Mouse (Mus musculus): ENCODE data around the gene Tlnrd1. TPM values are rescaled to one million over a fixed set of nuclear protein-coding genes. Genes with fewer than 3 reads are reported as not detected.

Gene Tlnrd1
- polyA plus RNA-seq, 1 experiment from 2014 or later, result 13.0 TPM

DNA sequence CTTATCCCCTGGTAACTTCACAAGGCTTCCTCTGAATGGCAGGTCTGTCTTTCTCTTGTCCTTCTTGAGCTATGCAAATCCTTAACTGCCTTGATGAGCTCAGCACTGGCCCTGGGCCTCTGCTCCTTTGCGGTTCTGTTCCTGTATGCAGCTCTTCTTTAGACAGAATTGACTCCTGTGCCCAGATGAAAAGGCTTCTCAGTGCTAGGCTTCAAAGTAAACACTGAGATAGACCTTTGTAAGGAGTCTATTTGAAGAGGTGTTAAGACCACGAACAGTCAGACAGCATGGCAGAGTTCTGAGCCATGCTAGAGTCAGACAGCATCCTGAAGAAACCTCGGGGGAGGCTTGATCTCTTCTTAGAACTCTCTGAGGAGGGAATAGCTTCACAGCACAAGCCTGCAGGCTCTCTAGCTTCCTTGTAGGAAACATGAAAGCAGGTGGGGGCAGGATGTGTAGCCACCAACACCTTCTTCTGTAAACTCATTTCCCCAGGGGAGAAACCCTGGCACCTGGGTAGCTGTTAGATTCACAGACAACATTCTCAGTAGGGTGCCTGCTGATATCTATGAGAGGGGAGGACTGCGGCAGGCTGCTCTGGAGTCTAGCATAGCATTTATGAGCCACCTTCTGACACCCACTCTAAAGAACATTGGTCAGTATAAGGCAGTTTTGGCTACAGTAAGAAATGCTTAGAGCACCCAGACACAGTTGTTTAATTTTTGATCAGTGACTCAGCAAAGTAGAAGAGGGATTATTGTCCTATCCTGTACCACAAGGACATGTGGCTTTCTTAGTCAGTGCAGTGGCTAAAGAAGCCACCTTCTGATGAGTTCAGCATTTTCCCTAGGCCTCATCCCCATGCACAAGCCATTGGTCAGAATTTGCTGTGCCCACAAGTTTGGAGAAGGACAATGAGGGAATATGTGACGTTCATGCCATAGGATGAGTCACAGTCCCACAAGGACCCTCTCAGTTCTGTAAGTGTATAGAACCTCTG, 31.4 kb downstream of the Tlnrd1 start:
- Histone ChIP-seq H3K4me3 (replicated peaks; ENCODE audit: low read length) (no peak overlapping the region), H3K27ac (no peak overlapping the region), H3K9me3 (ENCODE audit: control insufficient read depth, low read length) (no peaks in the 10 kb centered on the region), H3K4me2 (replicated peaks) (no peak overlapping the region), H3K27me3 (ENCODE audit: control insufficient read depth, insufficient read depth, low read length) (no peaks in the 10 kb centered on the region), H3K36me3 (replicated peaks; ENCODE audit: control insufficient read depth, insufficient read depth) (no peaks in the 10 kb centered on the region), H3K4me1 (replicated peaks; ENCODE audit: control insufficient read depth, insufficient read depth, low read length) (no peaks in the 10 kb centered on the region), H3K9ac (no peak overlapping the region)
- WGBS, result 53% methylated on average over 5 of the region's 5 CpGs
- no peak for DNase-seq (ENCODE audit: low spot score)
- no peak for ATAC-seq (ENCODE audit: low FRiP score)

DNA sequence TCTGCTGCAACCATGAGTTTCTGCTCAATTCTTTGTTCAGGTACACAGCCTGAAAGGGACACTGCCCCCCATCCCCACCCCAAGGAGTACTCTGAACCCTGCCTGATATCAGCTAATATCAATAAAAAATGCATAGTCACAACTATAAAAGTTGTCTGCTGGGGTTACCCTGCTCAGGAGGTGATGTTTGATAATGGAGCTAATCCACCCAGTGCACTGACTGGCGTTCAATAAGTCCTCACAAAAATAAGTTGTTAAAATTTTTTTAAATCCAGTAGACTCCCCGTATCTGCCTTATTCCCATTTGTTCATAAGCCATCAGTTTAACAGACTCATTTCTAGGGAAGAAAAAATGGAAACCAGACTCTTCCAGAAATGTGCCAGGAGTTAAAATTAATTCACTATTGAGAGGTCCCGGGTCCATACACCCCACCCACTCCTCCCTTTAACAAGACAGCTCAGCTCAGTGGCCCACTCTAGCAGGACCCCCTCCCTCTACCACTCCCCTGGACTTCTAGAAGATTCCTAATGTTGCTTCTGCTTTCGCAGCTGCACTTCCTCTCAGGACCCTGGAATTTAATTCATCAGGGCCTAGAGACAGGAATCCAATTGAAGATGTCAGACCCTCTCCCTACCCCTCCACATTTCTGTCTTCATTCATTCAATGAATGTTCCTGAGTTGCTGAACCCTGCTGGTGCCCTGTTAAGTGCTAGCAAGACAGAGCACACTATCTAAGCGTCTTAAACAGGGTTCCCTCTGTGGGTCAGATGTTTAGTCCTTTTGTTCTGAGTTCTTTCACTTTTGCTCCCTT, 32.3 kb downstream of the Tlnrd1 start:
- ATAC-seq (ENCODE audit: low FRiP score) (no peak), DNase-seq (ENCODE audit: low spot score) (no peak)
- no peaks in the 10 kb centered on the region for H3K36me3 ChIP-seq (replicated peaks; ENCODE audit: control insufficient read depth, insufficient read depth)
- no peak overlapping the region for H3K4me2 ChIP-seq (replicated peaks)
- no peaks in the 10 kb centered on the region for H3K4me1 ChIP-seq (replicated peaks; ENCODE audit: control insufficient read depth, insufficient read depth, low read length)
- no peak overlapping the region for H3K27ac ChIP-seq
- no peak overlapping the region for H3K9ac ChIP-seq
- no peaks in the 10 kb centered on the region for H3K27me3 ChIP-seq (ENCODE audit: control insufficient read depth, insufficient read depth, low read length)
- no peaks in the 10 kb centered on the region for H3K9me3 ChIP-seq (ENCODE audit: control insufficient read depth, low read length)
- WGBS, result 58% methylated on average over 5 of the region's 5 CpGs
- H3K4me3 ChIP-seq (replicated peaks; ENCODE audit: low read length), result no peak overlapping the region

- WGBS, result 79% methylated on average over 4 of the region's 5 CpGs
- no peak overlapping the region for H3K4me2 ChIP-seq (replicated peaks)
- H3K9ac ChIP-seq, result no peak overlapping the region
- ATAC-seq (ENCODE audit: low FRiP score) (no peak), DNase-seq (ENCODE audit: low spot score) (no peak)
- no peaks in the 10 kb centered on the region for H3K9me3 ChIP-seq (ENCODE audit: control insufficient read depth, low read length)
- no peaks in the 10 kb centered on the region for H3K27me3 ChIP-seq (ENCODE audit: control insufficient read depth, insufficient read depth, low read length)
- no peak overlapping the region; the same call in 1 of the 2 replicates for H3K27ac ChIP-seq
- H3K4me3 ChIP-seq (replicated peaks; ENCODE audit: low read length), result no peak overlapping the region
- no peaks in the 10 kb centered on the region for H3K36me3 ChIP-seq (replicated peaks; ENCODE audit: control insufficient read depth, insufficient read depth)
- H3K4me1 ChIP-seq (replicated peaks; ENCODE audit: control insufficient read depth, insufficient read depth, low read length), result no peaks in the 10 kb centered on the region
Observed at GRCm38 (mm10) chr7:83847187-83848075, 36.7 kb downstream of the Tlnrd1 start.

GRCm38 (mm10) chr7:83844807-83845206, 39.3 kb downstream of the Tlnrd1 start:
- no peak for DNase-seq (ENCODE audit: low spot score)
- H3K9ac ChIP-seq, result no peak overlapping the region
- 91% methylated on average over 3 of the region's 3 CpGs for WGBS
- H3K4me2 ChIP-seq (replicated peaks), result no peak overlapping the region
- no peaks in the 10 kb centered on the region for H3K27me3 ChIP-seq (ENCODE audit: control insufficient read depth, insufficient read depth, low read length)
- no peaks in the 10 kb centered on the region for H3K36me3 ChIP-seq (replicated peaks; ENCODE audit: control insufficient read depth, insufficient read depth)
- no peak overlapping the region for H3K27ac ChIP-seq
- H3K9me3 ChIP-seq (ENCODE audit: control insufficient read depth, low read length), result no peaks in the 10 kb centered on the region
- no peak for ATAC-seq (ENCODE audit: low FRiP score)
- H3K4me1 ChIP-seq (replicated peaks; ENCODE audit: control insufficient read depth, insufficient read depth, low read length), result no peaks in the 10 kb centered on the region
- H3K4me3 ChIP-seq (replicated peaks; ENCODE audit: low read length), result no peak overlapping the region

DNA sequence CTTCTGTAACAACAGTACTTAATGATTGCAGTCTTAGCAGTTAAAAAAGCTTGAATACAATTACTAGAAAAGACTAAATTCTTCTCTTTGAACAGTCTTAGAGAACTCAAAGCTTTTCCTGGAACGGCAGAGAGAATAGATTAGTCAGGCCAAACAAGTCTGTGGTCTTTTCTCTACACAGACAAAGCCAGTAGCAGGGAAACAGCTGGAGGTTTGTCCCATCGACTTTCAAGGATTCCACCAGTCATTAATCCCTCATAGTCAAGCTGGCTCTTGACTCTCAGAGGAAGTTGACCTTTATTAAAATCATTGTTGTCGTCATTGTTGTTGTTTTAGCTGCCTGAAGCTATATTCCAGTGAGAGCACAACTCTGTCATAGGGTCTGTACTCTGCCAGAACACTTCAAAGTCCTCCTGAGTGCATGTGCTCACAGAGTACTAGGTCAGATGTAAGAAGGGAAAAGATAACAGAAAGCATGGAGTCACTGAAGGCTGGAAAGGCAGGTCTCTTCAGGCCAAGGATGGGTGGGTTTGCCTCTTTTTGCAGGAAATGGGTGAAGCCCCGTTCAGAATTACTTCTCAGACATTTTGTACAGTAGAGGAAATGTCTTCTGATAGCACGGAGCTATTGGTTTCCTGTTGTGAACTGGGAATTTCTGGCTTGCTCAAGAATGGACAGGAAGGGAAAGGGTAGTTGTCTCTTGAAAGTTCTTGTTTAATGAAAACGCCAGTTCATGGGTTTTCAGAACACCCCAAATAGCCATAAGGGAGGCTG, 41.4 kb downstream of the Tlnrd1 start:
- H3K36me3 ChIP-seq (replicated peaks; ENCODE audit: control insufficient read depth, insufficient read depth), result no peaks in the 10 kb centered on the region
- no peak overlapping the region for H3K4me2 ChIP-seq (replicated peaks)
- no peaks in the 10 kb centered on the region for H3K4me1 ChIP-seq (replicated peaks; ENCODE audit: control insufficient read depth, insufficient read depth, low read length)
- no peaks in the 10 kb centered on the region for H3K27me3 ChIP-seq (ENCODE audit: control insufficient read depth, insufficient read depth, low read length)
- no peak overlapping the region for H3K27ac ChIP-seq
- H3K9me3 ChIP-seq (ENCODE audit: control insufficient read depth, low read length), result no peaks in the 10 kb centered on the region
- ATAC-seq (ENCODE audit: low FRiP score) (no peak), DNase-seq (ENCODE audit: low spot score) (no peak)
- no peak overlapping the region for H3K9ac ChIP-seq
- H3K4me3 ChIP-seq (replicated peaks; ENCODE audit: low read length), result no peak overlapping the region
- WGBS, result 52% methylated on average over 6 of the region's 6 CpGs

DNA sequence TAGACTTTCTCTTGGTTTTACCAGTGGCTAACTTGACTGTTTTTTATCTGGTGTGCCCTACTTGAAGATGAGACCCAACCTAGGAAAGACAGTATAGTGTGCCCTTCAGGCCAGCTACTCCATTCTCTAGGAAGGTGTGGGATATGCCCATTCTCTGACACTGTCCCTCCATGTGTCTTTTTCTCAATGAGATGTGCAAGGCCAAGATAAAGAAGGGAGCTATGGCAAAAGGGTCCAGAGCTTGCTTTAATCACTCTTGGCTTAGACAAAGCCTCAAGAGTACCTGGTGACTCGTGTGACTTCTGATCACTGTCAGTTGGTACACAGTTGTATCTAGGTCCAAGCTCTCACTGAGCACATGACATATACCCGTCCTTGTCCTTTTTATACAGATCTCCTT, 44.0 kb downstream of the Tlnrd1 start:
- DNase-seq (ENCODE audit: low spot score) (no peak), ATAC-seq (ENCODE audit: low FRiP score) (no peak)
- Histone ChIP-seq H3K27ac (no peak overlapping the region), H3K36me3 (replicated peaks; ENCODE audit: control insufficient read depth, insufficient read depth) (no peaks in the 10 kb centered on the region), H3K9me3 (ENCODE audit: control insufficient read depth, low read length) (no peaks in the 10 kb centered on the region), H3K4me2 (replicated peaks) (no peak overlapping the region), H3K27me3 (ENCODE audit: control insufficient read depth, insufficient read depth, low read length) (no peaks in the 10 kb centered on the region), H3K9ac (no peak overlapping the region), H3K4me1 (replicated peaks; ENCODE audit: control insufficient read depth, insufficient read depth, low read length) (no peaks in the 10 kb centered on the region), H3K4me3 (replicated peaks; ENCODE audit: low read length) (no peak overlapping the region)
- 84% methylated on average over 2 of the region's 2 CpGs for WGBS

GRCm38 (mm10) chr7:83838525-83839224, 45.4 kb downstream of the Tlnrd1 start:
- H3K27ac ChIP-seq, result no peak overlapping the region
- WGBS, result 84% methylated on average over 5 of the region's 5 CpGs
- no peaks in the 10 kb centered on the region for H3K4me1 ChIP-seq (replicated peaks; ENCODE audit: control insufficient read depth, insufficient read depth, low read length)
- ATAC-seq (ENCODE audit: low FRiP score) (no peak), DNase-seq (ENCODE audit: low spot score) (no peak)
- H3K4me3 ChIP-seq (replicated peaks; ENCODE audit: low read length), result no peak overlapping the region
- no peaks in the 10 kb centered on the region for H3K36me3 ChIP-seq (replicated peaks; ENCODE audit: control insufficient read depth, insufficient read depth)
- no peaks in the 10 kb centered on the region for H3K9me3 ChIP-seq (ENCODE audit: control insufficient read depth, low read length)
- no peaks in the 10 kb centered on the region for H3K27me3 ChIP-seq (ENCODE audit: control insufficient read depth, insufficient read depth, low read length)
- no peak overlapping the region for H3K4me2 ChIP-seq (replicated peaks)
- H3K9ac ChIP-seq, result no peak overlapping the region

All from hindbrain, embryonic 14.5 days (tissue).